Mouse (Mus musculus) stomach, postnatal 0 days (tissue): ENCODE measurements at regions not wholly inside any gene's neighbourhood (a gene's known extent, or its start where the extent isn't known, plus 50 kb on each side); places are given as distances from the start of the nearest gene placed in this dataset.
A peak's percentile ranks its signal among the peaks of the same experiment; 100 is the strongest.

Source experiments
- ATAC-seq: fragments of 200-750 bp; cut with Nextera tagmentation; 2 replicates; pipeline ENCODE4 v1.8.0; 2017; ENCODE audit not compliant: low FRiP score, low TSS enrichment
- DNase-seq: peaks from one replicate; pipeline ENCODE4 v3.0.0-alpha.2; 2016; ENCODE audit warnings: low spot score
- H3K27ac ChIP-seq: fragments of 300-500 bp; sonication (generic); replicated peaks from 2 replicates; pipeline ENCODE4 v1.5.1; 2014; ENCODE audit warnings: mild to moderate bottlenecking, control low read depth
- H3K27me3 ChIP-seq: fragments of 300-500 bp; sonication (generic); 2 replicates; pipeline ENCODE4 v1.6.1; 2014; ENCODE audit warnings: low read length; ENCODE audit not compliant: control insufficient read depth, insufficient read depth
- H3K36me3 ChIP-seq: fragments of 300-500 bp; sonication (generic); 2 replicates; pipeline ENCODE4 v1.6.1; 2014; ENCODE audit warnings: low read length, mixed read lengths; ENCODE audit not compliant: control insufficient read depth, insufficient read depth
- H3K4me1 ChIP-seq: fragments of 300-500 bp; sonication (generic); replicated peaks from 2 replicates; pipeline ENCODE4 v1.6.1; 2014; ENCODE audit warnings: antibody characterized with exemption; ENCODE audit not compliant: control insufficient read depth, insufficient read depth
- H3K4me2 ChIP-seq: fragments of 300-500 bp; sonication (generic); replicated peaks from 2 replicates; pipeline ENCODE4 v1.6.1; 2014; ENCODE audit warnings: low read depth, mild to moderate bottlenecking, control low read depth, moderate library complexity
- H3K4me3 ChIP-seq: fragments of 300-500 bp; sonication (generic); 2 replicates; pipeline ENCODE4 v1.5.1; 2014; ENCODE audit warnings: low read depth, low read length, control low read depth
- H3K9ac ChIP-seq: fragments of 300-500 bp; sonication (generic); 2 replicates; pipeline ENCODE4 v1.6.1; 2014; ENCODE audit warnings: mild to moderate bottlenecking, low read length, control low read depth, mixed read lengths
- H3K9me3 ChIP-seq: fragments of 300-500 bp; sonication (generic); 2 replicates; pipeline ENCODE4 v1.6.1; 2016; ENCODE audit warnings: low read length; ENCODE audit not compliant: control insufficient read depth
- CTCF ChIP-seq: IDR thresholded peaks from 2 replicates; pipeline ENCODE4 v1.5.1; 2016; ENCODE audit warnings: antibody characterized with exemption, low read depth, mild to moderate bottlenecking, moderate library complexity
- EP300 ChIP-seq: optimal IDR thresholded peaks from 2 replicates; pipeline ENCODE3; 2016; ENCODE audit warnings: antibody characterized with exemption
- WGBS: fragments of 180-500 bp; shearing (Covaris S2); extraction: QIAGEN DNeasy Blood & Tissue Kit; methylation state at CpG from one replicate; pipeline ENCODE4 v1.1.7; 2014; 5-methylcytosine and 5-hydroxymethylcytosine counted together

DNA sequence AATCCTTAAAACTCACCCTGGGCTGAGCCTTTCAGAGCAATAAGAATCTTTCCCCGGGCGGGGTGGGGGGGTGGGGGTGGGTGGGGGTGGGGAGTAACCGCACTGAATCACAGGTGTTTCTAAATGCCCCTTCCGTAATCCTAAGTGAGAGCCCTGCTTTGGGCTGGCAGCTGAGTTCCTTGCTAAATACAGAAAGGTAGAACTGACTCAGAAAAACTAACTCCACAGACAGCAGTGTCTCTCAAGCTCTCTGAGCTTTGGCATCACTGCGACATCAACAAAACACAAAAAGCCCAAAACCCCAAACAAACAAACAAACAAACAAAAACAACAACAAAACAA lies 105.9 kb upstream of the Map4k3 start:
- H3K27ac ChIP-seq: no peak overlapping the region
- H3K4me2 ChIP-seq: no peak overlapping the region
- no peaks in the 10 kb centered on the region for H3K27me3 ChIP-seq
- DNase-seq: no peak
- H3K4me3 ChIP-seq: no peak overlapping the region
- TF ChIP-seq EP300 (no peak), CTCF (no peak)
- no peaks in the 10 kb centered on the region for H3K4me1 ChIP-seq
- no peaks in the 10 kb centered on the region for H3K9me3 ChIP-seq
- no peak for ATAC-seq
- WGBS: 26% methylated on average over 5 of the region's 5 CpGs
- no peak overlapping the region for H3K9ac ChIP-seq
- no peaks in the 10 kb centered on the region for H3K36me3 ChIP-seq

DNA sequence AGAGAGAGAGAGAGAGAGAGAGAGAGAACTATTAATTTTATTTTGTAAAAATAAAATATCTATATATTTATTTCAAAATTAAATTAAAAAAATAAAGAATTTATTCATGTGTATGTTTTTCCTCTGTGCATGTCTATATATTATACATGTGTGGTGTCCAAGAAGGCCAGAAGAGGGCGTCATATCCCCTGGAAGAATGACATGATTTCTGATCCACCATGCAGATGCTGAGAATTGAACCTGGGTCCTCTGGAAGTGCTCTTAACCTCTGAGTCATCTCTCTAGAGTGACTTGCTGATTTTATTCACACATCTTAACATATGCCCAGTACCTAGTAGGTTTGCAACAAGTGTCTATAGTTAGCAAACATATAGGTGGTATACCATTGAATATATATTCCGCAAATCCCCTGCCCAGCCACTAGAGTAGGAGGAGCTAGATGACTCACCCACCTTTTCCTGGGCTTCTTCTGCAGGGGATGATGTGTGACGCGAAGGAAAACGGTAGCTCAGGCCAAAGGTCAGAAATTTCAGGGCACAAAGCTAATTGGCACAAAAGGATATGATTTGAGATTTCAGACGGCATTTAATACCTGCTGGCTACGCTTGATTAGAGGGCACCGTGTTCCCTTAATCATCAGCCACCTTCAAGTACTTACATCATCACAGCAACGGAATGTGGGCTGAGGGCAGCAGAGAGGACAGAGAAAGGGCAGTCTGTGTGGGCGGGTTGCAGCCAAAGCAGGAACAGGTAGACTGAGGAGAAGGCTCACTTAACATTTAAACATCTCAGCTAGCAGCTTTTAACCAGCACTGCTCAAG lies 105.3 kb upstream of the Map4k3 start:
- H3K36me3 ChIP-seq: no peaks in the 10 kb centered on the region
- peak; percentile 33 for DNase-seq
- H3K9ac ChIP-seq: no peak overlapping the region
- no peak overlapping the region for H3K27ac ChIP-seq
- no peaks in the 10 kb centered on the region for H3K27me3 ChIP-seq
- TF ChIP-seq EP300 (no peak), CTCF (peak; percentile 34)
- 26% methylated on average over 10 of the region's 10 CpGs for WGBS
- no peak overlapping the region for H3K4me2 ChIP-seq
- ATAC-seq: peak; percentile 59; the same call in 1 of the 2 replicates
- no peak overlapping the region for H3K4me3 ChIP-seq
- no peaks in the 10 kb centered on the region for H3K4me1 ChIP-seq
- no peaks in the 10 kb centered on the region for H3K9me3 ChIP-seq

DNA sequence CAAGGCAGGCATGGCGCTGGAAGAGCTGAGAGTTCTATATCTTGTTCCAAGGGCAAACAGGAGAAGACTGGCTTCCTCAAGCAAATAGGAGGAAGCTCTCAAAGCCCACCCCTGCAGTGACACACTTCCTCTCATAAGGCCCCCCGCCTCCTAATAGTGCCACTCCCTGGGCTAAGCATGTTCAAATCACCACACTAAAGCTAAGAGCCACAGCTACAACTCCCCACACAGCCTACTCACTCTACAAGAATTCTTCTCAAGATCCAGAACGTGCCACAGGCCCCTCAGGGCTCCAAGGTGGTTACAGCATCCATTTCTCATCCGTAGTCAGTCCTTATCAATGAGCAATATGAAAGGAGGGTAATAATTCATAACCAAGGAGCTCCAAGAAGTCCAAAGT lies 103.4 kb upstream of the Map4k3 start:
- Histone ChIP-seq H3K9ac (no peak overlapping the region), H3K27me3 (no peaks in the 10 kb centered on the region), H3K36me3 (no peaks in the 10 kb centered on the region), H3K9me3 (no peaks in the 10 kb centered on the region), H3K4me1 (no peaks in the 10 kb centered on the region), H3K4me2 (no peak overlapping the region), H3K4me3 (no peak overlapping the region), H3K27ac (no peak overlapping the region)
- DNase-seq (no peak), ATAC-seq (no peak)
- TF ChIP-seq CTCF: no peak
- no peak for TF ChIP-seq EP300
- 81% methylated on average over 4 of the region's 4 CpGs for WGBS

- H3K9ac ChIP-seq: no peak overlapping the region
- TF ChIP-seq CTCF (no peak), EP300 (no peak)
- no peak for ATAC-seq
- 42% methylated on average over 2 of the region's 2 CpGs for WGBS
- no peak overlapping the region for H3K27ac ChIP-seq
- no peaks in the 10 kb centered on the region for H3K27me3 ChIP-seq
- no peak overlapping the region for H3K4me3 ChIP-seq
- 0 out of 2 replicates have a peak, but pooled peaks cover 3% of the 10 kb centered on the region for H3K4me1 ChIP-seq
- no peak overlapping the region for H3K4me2 ChIP-seq
- no peaks in the 10 kb centered on the region for H3K36me3 ChIP-seq
- no peak for DNase-seq
- H3K9me3 ChIP-seq: no peaks in the 10 kb centered on the region
Measured at GRCm38 (mm10) chr17:80827896-80828295, 99.6 kb upstream of the Map4k3 start.

GRCm38 (mm10) chr17:80827361-80827760 lies 99.1 kb upstream of the Map4k3 start:
- DNase-seq (no peak), ATAC-seq (no peak)
- H3K9me3 ChIP-seq: no peaks in the 10 kb centered on the region
- WGBS: 86% methylated on average over 17 of the region's 17 CpGs
- no peak overlapping the region for H3K4me3 ChIP-seq
- H3K9ac ChIP-seq: no peak overlapping the region
- no peak overlapping the region for H3K27ac ChIP-seq
- TF ChIP-seq CTCF (no peak), EP300 (no peak)
- H3K27me3 ChIP-seq: no peaks in the 10 kb centered on the region
- no peaks in the 10 kb centered on the region for H3K36me3 ChIP-seq
- no peak overlapping the region for H3K4me2 ChIP-seq
- 0 out of 2 replicates have a peak, but pooled peaks cover 3% of the 10 kb centered on the region for H3K4me1 ChIP-seq

- WGBS: 26% methylated on average over 12 of the region's 12 CpGs
- no peaks in the 10 kb centered on the region for H3K36me3 ChIP-seq
- ATAC-seq (peak; percentile 53), DNase-seq (peak; percentile 36)
- peak; percentile 16 for TF ChIP-seq EP300
- TF ChIP-seq CTCF: no peak
- peak overlapping the region; percentile 40; the same call in 1 of the 2 replicates for H3K27ac ChIP-seq
- H3K4me1 ChIP-seq: 0 out of 2 replicates have a peak, but pooled peaks cover 3% of the 10 kb centered on the region
- H3K9ac ChIP-seq: no peak overlapping the region
- no peaks in the 10 kb centered on the region for H3K9me3 ChIP-seq
- H3K27me3 ChIP-seq: no peaks in the 10 kb centered on the region
- no peak overlapping the region for H3K4me3 ChIP-seq
- peak overlapping the region; percentile 28 for H3K4me2 ChIP-seq
Measured at GRCm38 (mm10) chr17:80825971-80826730, 97.9 kb upstream of the Map4k3 start.
